Comparison of ENCODE assay signal across 9 mouse cellular contexts in the genomic region with DNA sequence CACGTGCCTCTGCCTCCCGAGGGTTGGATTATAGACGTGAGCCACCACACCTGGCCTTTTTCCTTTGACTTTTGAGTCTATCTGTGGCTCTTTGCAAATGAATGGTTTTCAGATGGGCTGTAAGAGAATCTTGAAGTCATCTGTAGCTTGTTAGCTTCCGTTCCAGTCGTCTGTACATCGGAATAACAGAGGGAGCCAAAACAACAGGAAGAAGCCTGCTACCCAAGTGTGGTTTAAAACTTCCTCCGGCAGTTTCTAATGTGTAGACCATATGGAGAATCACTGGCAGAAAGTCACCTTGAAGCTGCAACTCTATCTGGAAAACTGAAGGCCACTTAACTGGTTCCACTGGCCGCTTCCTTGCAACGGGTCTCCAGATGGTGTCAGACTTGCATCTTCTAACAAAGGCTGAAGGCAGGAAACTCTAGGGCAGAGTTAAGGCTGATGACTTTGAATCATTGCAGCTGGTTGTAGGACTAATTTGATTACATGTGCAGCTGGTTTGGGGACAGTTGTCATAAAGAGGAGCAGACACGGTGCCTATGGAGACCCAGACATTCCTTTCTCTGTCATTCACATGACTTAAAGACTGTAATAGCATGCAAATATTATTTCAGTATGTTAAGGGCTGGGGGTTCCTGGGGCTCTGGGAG. TPM values are rescaled to one million over a fixed set of nuclear protein-coding genes. Genes with fewer than 3 reads are reported as not detected.
A peak's percentile ranks its signal among the peaks of the same experiment; 100 is the strongest.
DNase-seq lines count a peak whose midpoint lies in the region; ATAC-seq and TF ChIP-seq lines count a peak whose summit lies in the region.
"Had no signal": no experiment of that assay in that cellular context is flagged by ENCODE, and none has a peak within 500 bp of the region (broad histone marks: within the 10 kb centered on the region; RNA-seq: fewer than 3 reads in every experiment).

No protein-coding gene starts in this region.

- H3K27ac ChIP-seq in spleen, adult 2 months (ENCODE audit: insufficient read depth, low read length): peak overlapping the region; percentile 12; the same call in 1 of the 2 replicates
- no peak overlapping the region for H3K27ac ChIP-seq in embryonic facial prominence, embryonic 11.5 days (replicated peaks; ENCODE audit: low read depth, low read length)
- no peak overlapping the region for H3K27ac ChIP-seq in kidney, embryonic 16.5 days (ENCODE audit: low read length)

- WGBS in spleen, adult 2 months: 6% methylated on average over 10 of the region's 10 CpGs
- 31% methylated on average over 10 of the region's 10 CpGs for WGBS in embryonic facial prominence, embryonic 11.5 days
- WGBS in kidney, embryonic 16.5 days: 46% methylated on average over 10 of the region's 10 CpGs

- no peak overlapping the region for H3K4me2 ChIP-seq in embryonic facial prominence, embryonic 11.5 days (ENCODE audit: low read depth, low read length)
- no peak overlapping the region for H3K4me2 ChIP-seq in kidney, embryonic 16.5 days (replicated peaks; ENCODE audit: low read depth, low read length)

- no peak overlapping the region for H3K9ac ChIP-seq in embryonic facial prominence, embryonic 11.5 days (replicated peaks; ENCODE audit: low read length)
- 0 out of 2 replicates have a peak overlapping the region, but pooled peaks have one; percentile 24 for H3K9ac ChIP-seq in kidney, embryonic 16.5 days (replicated peaks; ENCODE audit: low read length)

- no peaks in the 10 kb centered on the region for H3K36me3 ChIP-seq in spleen, adult 2 months (ENCODE audit: control insufficient read depth, insufficient read depth, low read length)
- H3K36me3 ChIP-seq in embryonic facial prominence, embryonic 11.5 days (replicated peaks; ENCODE audit: control insufficient read depth, insufficient read depth, low read depth, low read length): no peaks in the 10 kb centered on the region
- no peaks in the 10 kb centered on the region for H3K36me3 ChIP-seq in kidney, embryonic 16.5 days (ENCODE audit: insufficient read depth, low read length)

- DNase-seq in spleen, adult 2 months (ENCODE audit: low read depth in 1 of 2, low spot score in 2 of 2): no peak
- no peak for DNase-seq in spleen, adult 18-20 months
- peak; percentile 67 for DNase-seq in embryonic facial prominence, embryonic 11.5 days (ENCODE audit: low spot score)
- DNase-seq in neural tube, embryonic 10.5 days (ENCODE audit: extremely low spot score, low spot score): peak; percentile 27
- DNase-seq in adrenal gland, adult 8-10 months: no peak

- no peak for TF ChIP-seq POLR2A in spleen, adult 2 months (IDR thresholded peaks at IDR 0.05; ENCODE audit: low read depth, low read length)

- H3K4me1 ChIP-seq in spleen, adult 2 months (ENCODE audit: control insufficient read depth, insufficient read depth, insufficient read length): no peaks in the 10 kb centered on the region; the same call in 1 of the 2 replicates
- H3K4me1 ChIP-seq in embryonic facial prominence, embryonic 11.5 days (ENCODE audit: control insufficient read depth, insufficient read depth, low read length): no peaks in the 10 kb centered on the region
- no peaks in the 10 kb centered on the region for H3K4me1 ChIP-seq in kidney, embryonic 16.5 days (ENCODE audit: insufficient read depth, low read length)

- H3K4me3 ChIP-seq in spleen, adult 2 months (ENCODE audit: extremely low read depth, insufficient read depth, insufficient read length): no peak overlapping the region
- H3K4me3 ChIP-seq in embryonic facial prominence, embryonic 11.5 days (ENCODE audit: low read depth, low read length): no peak overlapping the region
- H3K4me3 ChIP-seq in kidney, embryonic 16.5 days (ENCODE audit: low read length): no peak overlapping the region
- H3K4me3 ChIP-seq: erythroblast, embryonic 14.5 days had no signal

- H3K9me3 ChIP-seq in embryonic facial prominence, embryonic 11.5 days (replicated peaks; ENCODE audit: control insufficient read depth, low read length): no peaks in the 10 kb centered on the region
- H3K9me3 ChIP-seq in kidney, embryonic 16.5 days (ENCODE audit: low read length): no peaks in the 10 kb centered on the region

- no peaks in the 10 kb centered on the region for H3K27me3 ChIP-seq in spleen, adult 2 months (ENCODE audit: control insufficient read depth, insufficient read depth, low read length)
- no peaks in the 10 kb centered on the region for H3K27me3 ChIP-seq in embryonic facial prominence, embryonic 11.5 days (ENCODE audit: control insufficient read depth, insufficient read depth, low read length)
- no peaks in the 10 kb centered on the region for H3K27me3 ChIP-seq in kidney, embryonic 16.5 days (ENCODE audit: insufficient read depth, low read length)

- TF ChIP-seq CTCF in spleen, adult 2 months (IDR thresholded peaks at IDR 0.05; ENCODE audit: extremely low read depth, insufficient read depth, insufficient read length, insufficient replicate concordance): no peak

- ATAC-seq in embryonic facial prominence, embryonic 11.5 days (replicated peaks; ENCODE audit: insufficient number of reproducible peaks, low FRiP score, low TSS enrichment, low read depth): peak; percentile 59; the same call in 1 of the 2 replicates
- ATAC-seq in kidney, embryonic 16.5 days (ENCODE audit: low FRiP score, low TSS enrichment): peak; percentile 66
- ATAC-seq in erythroid progenitor cell, adult 5-6 weeks (replicated peaks; ENCODE audit: low FRiP score, poor library complexity, severe bottlenecking): no peak

RNA-seq across cellular contexts. Expression of a gene that starts 12.0 kb away (rescaled TPM):
- 7.0 and 8.2 TPM in 2 replicates for polyA plus RNA-seq in spleen, adult 2 months (2012; rRNA removed)
- 23.1 and 25.9 TPM in 2 replicates for polyA plus RNA-seq in embryonic facial prominence, embryonic 11.5 days (2014; fragmentation: Nextera tagmentation; extraction: Ambion mirVana)
- 25.4 and 26.9 TPM in 2 replicates for polyA plus RNA-seq in kidney, embryonic 16.5 days (2015; fragmentation: Nextera tagmentation; extraction: Ambion mirVana)
- 19.1 and 19.7 TPM in 2 replicates for total RNA-seq in erythroid progenitor cell, adult 5-6 weeks (2015; ENCODE audit: low replicate concordance)
- total RNA-seq in erythroid progenitor cell, adult 5-6 weeks (2017; ENCODE audit: low replicate concordance): 7.6 and 15.9 TPM in 2 replicates
- total RNA-seq in adrenal gland, adult 8-10 months (2022): 10 to 100 TPM; 37.3 to 56.9 (median 43.9) TPM

RNA-seq across cellular contexts. Expression of a gene that starts 49.3 kb away (rescaled TPM):
- polyA plus RNA-seq in spleen, adult 2 months (2012; rRNA removed): not detected in 2 replicates
- polyA plus RNA-seq in embryonic facial prominence, embryonic 11.5 days (2014; fragmentation: Nextera tagmentation; extraction: Ambion mirVana): not detected in 2 replicates
- 0.13 TPM in 1 of 2 replicates, not detected in the other for polyA plus RNA-seq in kidney, embryonic 16.5 days (2015; fragmentation: Nextera tagmentation; extraction: Ambion mirVana)
- total RNA-seq in erythroid progenitor cell, adult 5-6 weeks (2015; ENCODE audit: low replicate concordance): not detected in 2 replicates
- not detected in 2 replicates for total RNA-seq in erythroid progenitor cell, adult 5-6 weeks (2017; ENCODE audit: low replicate concordance)
- under 1 TPM in 1 of 4 experiments, not detected in 3; 0.12 TPM for total RNA-seq in adrenal gland, adult 8-10 months (2022)
- total RNA-seq: neutrophil, adult 5-6 weeks had no signal
- polyA plus RNA-seq: erythroblast, embryonic 14.5 days had no signal

Comparison
In these comparisons a context has a peak if more than half of its experiments do, and no peak if none do; other contexts are left out.
1. DNase-seq: peak in embryonic facial prominence, embryonic 11.5 days (single experiment) and neural tube, embryonic 10.5 days (single experiment); none in spleen, adult 2 months (0 of 2), spleen, adult 18-20 months (0 of 2) and adrenal gland, adult 8-10 months (single experiment).